Mouse (Mus musculus): ENCODE measurements around the gene Arhgap28. TPM values are rescaled to one million over a fixed set of nuclear protein-coding genes. Genes with fewer than 3 reads are reported as not detected.

Arhgap28 gene
- polyA plus RNA-seq, 1 experiment: 0.38 TPM

DNA sequence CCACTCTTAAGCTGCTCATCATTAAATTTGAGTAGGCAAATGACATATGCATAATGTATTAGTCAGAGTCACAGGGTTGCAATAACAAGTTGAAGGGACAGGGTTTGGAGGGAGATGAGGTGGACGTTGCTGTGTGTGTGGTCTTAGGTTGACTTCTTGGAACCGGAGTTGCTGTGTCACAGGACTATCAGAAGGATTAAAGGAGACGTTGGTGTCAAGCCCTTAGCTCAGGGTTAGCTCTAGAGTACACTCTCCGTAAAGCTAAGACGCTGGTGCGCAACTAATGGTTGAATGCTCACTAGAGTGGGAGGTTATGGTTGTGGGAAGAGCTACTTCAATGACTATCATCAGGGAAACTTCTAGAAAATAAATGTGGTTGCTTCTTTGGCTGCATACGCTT, 9.1 kb downstream of the Arhgap28 start:
- Histone ChIP-seq H3K4me1 (ENCODE audit: control insufficient read depth, insufficient read depth, low read length) (no peaks in the 10 kb centered on the region), H3K4me3 (ENCODE audit: insufficient read depth, low read length) (no peak overlapping the region), H3K27ac (ENCODE audit: insufficient read depth, low read length) (no peak overlapping the region)
- TF ChIP-seq POLR2A (IDR thresholded peaks at IDR 0.05; ENCODE audit: extremely low read depth, insufficient read depth, low read length) (no peak), CTCF (IDR thresholded peaks at IDR 0.05; ENCODE audit: extremely low read depth, insufficient read depth, low read length) (no peak)

DNA sequence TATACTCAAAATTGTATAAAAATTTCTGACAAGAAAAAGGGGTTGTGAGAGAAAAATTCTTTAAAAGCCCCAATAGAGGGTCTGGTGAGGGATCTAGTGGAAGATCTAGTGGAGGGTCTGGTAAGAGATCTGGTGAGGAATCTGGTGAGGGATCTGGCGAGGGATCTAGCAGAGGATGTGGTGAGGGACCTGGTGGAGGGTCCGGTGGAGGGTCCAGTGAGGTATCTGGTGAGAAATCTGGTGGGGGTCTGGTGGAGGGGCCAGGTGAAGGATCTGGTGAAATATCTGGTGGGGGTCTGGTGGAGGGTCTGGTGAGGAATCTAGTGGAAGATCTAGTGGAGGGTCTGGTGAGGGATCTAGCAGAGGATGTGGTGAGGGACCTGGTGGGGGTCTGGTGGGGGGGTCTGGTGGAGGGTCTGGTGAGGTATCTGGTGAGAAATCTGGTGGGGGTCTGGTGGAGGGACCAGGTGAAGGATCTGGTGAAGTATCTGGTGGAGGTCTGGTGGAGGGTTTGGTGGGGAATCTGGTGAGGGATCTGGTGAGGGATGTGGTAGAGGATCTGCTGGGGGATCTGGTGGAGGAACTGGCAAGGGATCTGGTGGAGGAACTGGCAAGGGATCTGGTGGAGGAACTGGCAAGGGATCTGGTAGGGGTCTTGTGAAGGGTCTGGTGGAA, 10.4 kb downstream of the Arhgap28 start:
- Histone ChIP-seq H3K4me1 (ENCODE audit: control insufficient read depth, insufficient read depth, low read length) (no peaks in the 10 kb centered on the region), H3K27ac (ENCODE audit: insufficient read depth, low read length) (no peak overlapping the region), H3K4me3 (ENCODE audit: insufficient read depth, low read length) (no peak overlapping the region)
- TF ChIP-seq CTCF (IDR thresholded peaks at IDR 0.05; ENCODE audit: extremely low read depth, insufficient read depth, low read length): no peak
- no peak for TF ChIP-seq POLR2A (IDR thresholded peaks at IDR 0.05; ENCODE audit: extremely low read depth, insufficient read depth, low read length)

- Histone ChIP-seq H3K4me3 (ENCODE audit: insufficient read depth, low read length) (no peak overlapping the region), H3K4me1 (ENCODE audit: control insufficient read depth, insufficient read depth, low read length) (no peaks in the 10 kb centered on the region), H3K27ac (ENCODE audit: insufficient read depth, low read length) (no peak overlapping the region)
- TF ChIP-seq CTCF (IDR thresholded peaks at IDR 0.05; ENCODE audit: extremely low read depth, insufficient read depth, low read length) (no peak), POLR2A (IDR thresholded peaks at IDR 0.05; ENCODE audit: extremely low read depth, insufficient read depth, low read length) (no peak)
Measured at GRCm38 (mm10) chr17:67989716-67990115, 14.2 kb downstream of the Arhgap28 start.

DNA sequence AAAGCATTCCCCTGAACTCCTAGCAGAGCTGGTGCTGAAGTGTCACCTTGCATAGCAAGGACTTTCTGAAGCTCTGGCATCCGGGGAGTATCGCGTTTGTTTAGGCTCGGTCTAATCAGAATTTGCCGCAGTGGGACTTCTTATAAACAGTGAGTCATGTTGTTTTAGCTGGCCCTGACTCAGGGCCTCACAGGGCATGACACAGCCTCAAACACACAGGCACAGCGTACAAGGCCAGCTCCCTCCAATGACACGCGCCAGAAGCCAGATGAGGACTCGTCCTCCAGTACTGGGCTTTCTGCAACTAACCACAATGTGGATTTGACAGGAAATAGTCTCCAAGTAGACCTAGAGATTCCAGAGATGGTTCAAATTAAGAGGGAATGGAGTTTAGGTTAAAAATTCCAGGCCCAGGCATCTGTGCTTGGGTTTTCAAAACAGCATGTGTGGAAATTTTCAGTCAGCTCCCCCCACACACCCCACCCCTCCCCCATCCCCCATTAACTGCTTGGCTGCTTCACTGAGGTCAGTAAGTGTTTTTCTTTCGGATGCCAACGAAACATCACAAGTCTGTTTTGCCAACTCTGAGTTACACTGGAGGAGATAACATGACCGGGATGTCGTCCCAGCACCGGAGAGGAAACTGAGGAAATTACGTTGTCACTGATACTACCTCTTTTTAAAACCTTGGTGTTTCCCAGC, 14.8 kb downstream of the Arhgap28 start:
- Histone ChIP-seq H3K27ac (ENCODE audit: insufficient read depth, low read length) (no peak overlapping the region), H3K4me1 (ENCODE audit: control insufficient read depth, insufficient read depth, low read length) (no peaks in the 10 kb centered on the region), H3K4me3 (ENCODE audit: insufficient read depth, low read length) (no peak overlapping the region)
- no peak for TF ChIP-seq CTCF (IDR thresholded peaks at IDR 0.05; ENCODE audit: extremely low read depth, insufficient read depth, low read length)
- no peak for TF ChIP-seq POLR2A (IDR thresholded peaks at IDR 0.05; ENCODE audit: extremely low read depth, insufficient read depth, low read length)

DNA sequence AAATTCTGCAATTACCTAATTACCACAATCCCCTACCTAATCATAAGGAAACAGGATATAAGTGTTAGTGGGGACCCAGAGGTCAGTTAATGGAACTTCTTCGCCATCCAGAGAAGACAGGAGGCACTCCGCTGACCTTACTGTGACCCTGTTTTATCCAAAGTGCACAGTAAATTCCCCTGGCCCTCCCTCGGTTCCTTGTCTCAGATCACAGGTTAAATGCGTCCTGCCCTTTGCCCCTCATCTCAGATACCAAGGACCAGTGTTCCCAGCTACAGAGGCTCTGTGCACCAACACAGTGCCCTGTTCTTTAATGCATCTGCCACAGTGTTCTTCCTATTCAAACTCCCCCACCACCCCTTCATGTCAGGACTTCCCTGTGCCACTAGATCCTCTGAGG, 18.4 kb downstream of the Arhgap28 start:
- H3K4me3 ChIP-seq (ENCODE audit: insufficient read depth, low read length): no peak overlapping the region
- no peak for TF ChIP-seq CTCF (IDR thresholded peaks at IDR 0.05; ENCODE audit: extremely low read depth, insufficient read depth, low read length)
- TF ChIP-seq POLR2A (IDR thresholded peaks at IDR 0.05; ENCODE audit: extremely low read depth, insufficient read depth, low read length): no peak
- H3K27ac ChIP-seq (ENCODE audit: insufficient read depth, low read length): no peak overlapping the region
- no peaks in the 10 kb centered on the region for H3K4me1 ChIP-seq (ENCODE audit: control insufficient read depth, insufficient read depth, low read length)

GRCm38 (mm10) chr17:67980573-67980972, 23.3 kb downstream of the Arhgap28 start:
- no peak for TF ChIP-seq POLR2A (IDR thresholded peaks at IDR 0.05; ENCODE audit: extremely low read depth, insufficient read depth, low read length)
- TF ChIP-seq CTCF (IDR thresholded peaks at IDR 0.05; ENCODE audit: extremely low read depth, insufficient read depth, low read length): no peak
- Histone ChIP-seq H3K4me3 (ENCODE audit: insufficient read depth, low read length) (no peak overlapping the region), H3K4me1 (ENCODE audit: control insufficient read depth, insufficient read depth, low read length) (no peaks in the 10 kb centered on the region)

GRCm38 (mm10) chr17:67979248-67979647, 24.7 kb downstream of the Arhgap28 start:
- no peak for TF ChIP-seq POLR2A (IDR thresholded peaks at IDR 0.05; ENCODE audit: extremely low read depth, insufficient read depth, low read length)
- no peak for TF ChIP-seq CTCF (IDR thresholded peaks at IDR 0.05; ENCODE audit: extremely low read depth, insufficient read depth, low read length)
- H3K27ac ChIP-seq (ENCODE audit: insufficient read depth, low read length): no peak overlapping the region
- H3K4me1 ChIP-seq (ENCODE audit: control insufficient read depth, insufficient read depth, low read length): no peaks in the 10 kb centered on the region
- H3K4me3 ChIP-seq (ENCODE audit: insufficient read depth, low read length): no peak overlapping the region

More at GRCm38 (mm10) chr17:67980573-67980972, 23.3 kb downstream of the Arhgap28 start:
- H3K27ac ChIP-seq (ENCODE audit: insufficient read depth, low read length): no peak overlapping the region

- no peak for TF ChIP-seq POLR2A (IDR thresholded peaks at IDR 0.05; ENCODE audit: extremely low read depth, insufficient read depth, low read length)
- TF ChIP-seq CTCF (IDR thresholded peaks at IDR 0.05; ENCODE audit: extremely low read depth, insufficient read depth, low read length): no peak
- no peak overlapping the region for H3K27ac ChIP-seq (ENCODE audit: insufficient read depth, low read length)
- H3K4me1 ChIP-seq (ENCODE audit: control insufficient read depth, insufficient read depth, low read length): no peaks in the 10 kb centered on the region
- H3K4me3 ChIP-seq (ENCODE audit: insufficient read depth, low read length): no peak overlapping the region
Measured at GRCm38 (mm10) chr17:67978786-67979185, 25.1 kb downstream of the Arhgap28 start.

DNA sequence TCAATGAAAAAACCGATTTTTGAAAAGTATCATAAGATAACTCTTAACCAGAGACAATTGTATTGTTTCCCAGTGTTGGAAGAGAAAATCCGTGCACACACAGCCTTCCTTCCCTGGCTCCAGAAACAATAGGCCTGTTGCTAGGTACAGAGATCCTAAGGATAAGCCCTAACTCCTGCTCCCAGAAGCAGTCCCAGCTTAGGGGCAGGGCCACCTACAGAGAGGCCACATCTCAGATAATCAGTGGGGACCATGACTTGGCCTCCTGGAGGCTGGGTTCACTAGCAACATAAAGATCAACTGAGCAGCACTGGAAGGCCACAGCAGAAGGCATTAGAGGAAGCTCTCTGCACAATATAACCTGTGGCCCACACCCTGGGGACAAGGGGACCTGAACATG, 27.5 kb downstream of the Arhgap28 start:
- Histone ChIP-seq H3K4me1 (ENCODE audit: control insufficient read depth, insufficient read depth, low read length) (no peaks in the 10 kb centered on the region), H3K27ac (ENCODE audit: insufficient read depth, low read length) (no peak overlapping the region), H3K4me3 (ENCODE audit: insufficient read depth, low read length) (no peak overlapping the region)
- TF ChIP-seq CTCF (IDR thresholded peaks at IDR 0.05; ENCODE audit: extremely low read depth, insufficient read depth, low read length) (no peak), POLR2A (IDR thresholded peaks at IDR 0.05; ENCODE audit: extremely low read depth, insufficient read depth, low read length) (no peak)

DNA sequence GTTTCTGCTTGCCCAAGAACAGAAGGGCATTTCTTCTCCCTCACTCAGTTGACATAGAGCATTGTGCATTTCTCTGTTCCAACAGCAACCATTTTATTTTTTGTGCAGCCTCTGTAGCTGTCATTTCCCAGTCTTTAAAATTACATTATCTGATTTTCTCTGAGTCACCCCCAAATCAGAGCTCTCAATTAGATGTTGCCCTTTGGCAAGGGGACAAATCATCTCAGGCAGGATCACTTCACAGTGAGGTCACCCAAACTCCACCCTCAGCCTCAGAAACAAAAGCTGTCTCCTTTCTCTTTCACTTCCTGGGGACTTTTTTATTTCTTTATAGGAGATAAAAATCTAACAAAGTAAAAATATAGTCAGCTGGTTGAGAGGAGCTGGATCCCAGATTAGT, 27.9 kb downstream of the Arhgap28 start:
- no peak for TF ChIP-seq CTCF (IDR thresholded peaks at IDR 0.05; ENCODE audit: extremely low read depth, insufficient read depth, low read length)
- TF ChIP-seq POLR2A (IDR thresholded peaks at IDR 0.05; ENCODE audit: extremely low read depth, insufficient read depth, low read length): no peak
- Histone ChIP-seq H3K4me1 (ENCODE audit: control insufficient read depth, insufficient read depth, low read length) (no peaks in the 10 kb centered on the region), H3K27ac (ENCODE audit: insufficient read depth, low read length) (no peak overlapping the region), H3K4me3 (ENCODE audit: insufficient read depth, low read length) (no peak overlapping the region)

Measured in cortical plate, adult 2 months (tissue).